Mouse (Mus musculus) forebrain, postnatal 0 days (tissue): Measurements from ENCODE around the gene Fam222a. TPM values are rescaled to one million over a fixed set of nuclear protein-coding genes. Genes with fewer than 3 reads are reported as not detected.

Experiments
- ATAC-seq: fragments of 200-750 bp; cut with Nextera tagmentation; 2 replicates; pipeline ENCODE4 v1.8.0; 2017; ENCODE audit warnings: mild to moderate bottlenecking, moderate library complexity
- DNase-seq: peaks from one replicate; pipeline ENCODE4 v3.0.0-alpha.2; 2015
- H3K27ac ChIP-seq: fragments of 300-500 bp; sonication (generic); 2 replicates; pipeline ENCODE4 v1.5.1; 2014; ENCODE audit warnings: low read depth, mild to moderate bottlenecking, antibody characterized with exemption, low read length, moderate library complexity, mixed read lengths
- H3K27me3 ChIP-seq: fragments of 300-500 bp; sonication (generic); 2 replicates; pipeline ENCODE4 v1.6.1; 2014; ENCODE audit warnings: mild to moderate bottlenecking, low read length, mixed read lengths; ENCODE audit not compliant: insufficient read depth
- H3K36me3 ChIP-seq: fragments of 300-500 bp; sonication (generic); 2 replicates; pipeline ENCODE4 v1.6.1; 2014; ENCODE audit warnings: mild to moderate bottlenecking, moderate library complexity; ENCODE audit not compliant: insufficient read depth
- H3K4me1 ChIP-seq: fragments of 300-500 bp; sonication (generic); 2 replicates; pipeline ENCODE4 v1.6.1; 2014; ENCODE audit warnings: antibody characterized with exemption; ENCODE audit not compliant: insufficient read depth
- H3K4me2 ChIP-seq: fragments of 300-500 bp; sonication (generic); 2 replicates; pipeline ENCODE4 v1.6.1; 2014; ENCODE audit warnings: low read depth, mild to moderate bottlenecking, moderate library complexity
- H3K4me3 ChIP-seq: fragments of 300-500 bp; sonication (generic); 2 replicates; pipeline ENCODE4 v1.5.1; 2014; ENCODE audit warnings: low read depth, low read length, mixed read lengths
- H3K9ac ChIP-seq: fragments of 300-500 bp; sonication (generic); 2 replicates; pipeline ENCODE4 v1.6.1; 2014; ENCODE audit warnings: mild to moderate bottlenecking
- H3K9me3 ChIP-seq: fragments of 300-500 bp; sonication (generic); 2 replicates; pipeline ENCODE4 v1.6.1; 2016; ENCODE audit warnings: low read length
- CTCF ChIP-seq: sonication (generic); IDR thresholded peaks from 2 replicates; pipeline ENCODE4 v1.5.1; 2016; ENCODE audit warnings: antibody characterized with exemption, control low read depth, low read depth
- WGBS: fragments of 180-500 bp; shearing (Covaris S2); extraction: QIAGEN DNeasy Blood & Tissue Kit; methylation state at CpG from one replicate; pipeline ENCODE4 v1.1.7; 2014; 5-methylcytosine and 5-hydroxymethylcytosine counted together
- polyA plus RNA-seq: library from polyadenylated mRNA; unstranded; fragments of >200 nt; fragmentation: Nextera tagmentation; extraction: Ambion mirVana; gene quantifications from 2 replicates; pipeline ENCODE4 v1.2.1, GENCODE M21; 2015
- total RNA-seq: library from RNA; depleted of rRNA; stranded (reverse); fragments of >200 nt; gene quantifications from 2 replicates; pipeline ENCODE4 v1.2.3, GENCODE M21; 2014

Fam222a gene
- total and polyA plus RNA-seq, 2 experiments from 2014 or later, result 3.4 to 8.2 TPM

- Histone ChIP-seq H3K27me3 (no peaks in the 10 kb centered on the region; the same call in 1 of the 2 replicates), H3K9me3 (no peaks in the 10 kb centered on the region), H3K9ac (no peak overlapping the region), H3K4me2 (no peak overlapping the region), H3K36me3 (no peaks in the 10 kb centered on the region), H3K27ac (no peak overlapping the region), H3K4me1 (0 out of 2 replicates have a peak, but pooled peaks cover 7% of the 10 kb centered on the region), H3K4me3 (no peak overlapping the region)
- no peak for ATAC-seq
- 58% methylated on average over 11 of the region's 11 CpGs for WGBS
- DNase-seq, result no peak
- no peak for TF ChIP-seq CTCF
Observed at GRCm38 (mm10) chr5:114648728-114649311, 81.0 kb downstream of the Fam222a start.

- ATAC-seq (peak; percentile 14; the same call in 1 of the 2 replicates), DNase-seq (no peak)
- Histone ChIP-seq H3K4me2 (no peak overlapping the region), H3K4me1 (0 out of 2 replicates have a peak, but pooled peaks cover 7% of the 10 kb centered on the region), H3K9ac (no peak overlapping the region), H3K27ac (no peak overlapping the region), H3K4me3 (no peak overlapping the region), H3K27me3 (0 out of 2 replicates have a peak, but pooled peaks cover 2% of the 10 kb centered on the region), H3K9me3 (no peaks in the 10 kb centered on the region), H3K36me3 (no peaks in the 10 kb centered on the region)
- WGBS, result 46% methylated on average over 14 of the region's 14 CpGs
- no peak for TF ChIP-seq CTCF
Observed at GRCm38 (mm10) chr5:114651002-114651401, 83.2 kb downstream of the Fam222a start.

DNA sequence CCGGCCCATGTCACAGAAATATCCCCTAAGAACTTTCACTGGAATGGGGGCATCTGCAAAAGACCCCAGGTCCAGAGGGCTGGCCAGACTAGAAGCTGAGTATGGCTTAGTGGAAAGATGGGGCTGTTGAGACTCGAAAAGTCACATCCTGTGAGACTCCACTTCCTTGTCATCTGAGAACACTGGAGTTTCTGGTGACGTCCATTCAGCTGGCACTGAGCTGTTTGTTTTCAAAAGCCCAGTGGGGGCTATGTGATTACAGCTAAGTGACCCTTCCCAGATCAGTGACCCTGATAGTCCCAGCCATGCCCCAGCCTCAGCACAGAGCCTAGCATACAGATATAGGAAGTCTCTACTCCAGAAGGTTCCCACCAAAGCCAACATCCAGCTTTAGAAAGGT is 83.6 kb downstream of the Fam222a start:
- no peak overlapping the region for H3K9ac ChIP-seq
- H3K27ac ChIP-seq, result no peak overlapping the region
- no peak for DNase-seq
- H3K9me3 ChIP-seq, result no peaks in the 10 kb centered on the region
- WGBS, result 24% methylated on average over 3 of the region's 3 CpGs
- no peak overlapping the region for H3K4me2 ChIP-seq
- peaks cover 7% of the 10 kb centered on the region for H3K27me3 ChIP-seq
- TF ChIP-seq CTCF, result no peak
- no peak for ATAC-seq
- 0 out of 2 replicates have a peak, but pooled peaks cover 7% of the 10 kb centered on the region for H3K4me1 ChIP-seq
- no peaks in the 10 kb centered on the region for H3K36me3 ChIP-seq
- no peak overlapping the region for H3K4me3 ChIP-seq

DNA sequence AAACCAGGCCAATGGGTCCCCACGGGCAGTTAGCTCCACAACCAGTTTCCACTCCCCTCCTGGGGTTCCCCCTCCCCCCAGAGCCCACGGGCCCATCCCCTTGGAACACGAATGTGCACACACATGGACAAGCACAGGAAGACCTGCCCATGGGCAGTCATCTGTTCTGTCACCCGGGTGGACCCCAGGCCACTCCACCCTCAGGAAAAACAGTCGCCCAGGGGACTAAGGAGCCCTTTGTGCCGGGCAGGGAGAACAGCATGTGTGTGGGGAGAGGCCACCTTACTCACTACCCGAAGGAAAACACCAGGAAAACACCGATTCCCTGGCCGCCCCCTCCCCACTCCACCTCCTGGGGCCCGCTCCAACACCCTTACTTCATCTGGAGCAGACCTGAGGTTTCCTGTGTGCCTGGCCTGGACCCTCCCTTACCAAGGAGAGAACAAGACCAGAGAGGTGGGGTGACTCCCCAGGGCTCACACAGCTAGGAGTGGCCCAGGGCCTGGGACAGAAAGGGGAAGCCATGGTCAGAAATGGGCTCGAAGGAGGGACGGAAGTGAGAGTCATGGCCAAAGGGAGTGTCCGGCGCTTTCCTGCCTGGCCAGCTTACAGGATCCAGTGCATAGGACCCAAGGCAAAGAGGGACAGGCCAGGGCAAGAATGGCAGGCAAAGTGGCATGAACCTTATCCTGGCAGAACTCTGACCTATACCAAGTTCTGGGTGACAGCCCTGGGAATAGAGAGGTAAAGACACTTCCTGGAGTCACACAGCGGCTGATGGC is 86.0 kb downstream of the Fam222a start:
- Histone ChIP-seq H3K4me3 (no peak overlapping the region), H3K27me3 (peaks cover 22% of the 10 kb centered on the region), H3K36me3 (no peaks in the 10 kb centered on the region), H3K4me1 (peaks cover 3% of the 10 kb centered on the region; the same call in 1 of the 2 replicates), H3K9ac (no peak overlapping the region), H3K27ac (no peak overlapping the region), H3K4me2 (no peak overlapping the region), H3K9me3 (no peaks in the 10 kb centered on the region)
- no peak for ATAC-seq
- WGBS, result 78% methylated on average over 12 of the region's 15 CpGs
- no peak for TF ChIP-seq CTCF
- DNase-seq, result no peak

DNA sequence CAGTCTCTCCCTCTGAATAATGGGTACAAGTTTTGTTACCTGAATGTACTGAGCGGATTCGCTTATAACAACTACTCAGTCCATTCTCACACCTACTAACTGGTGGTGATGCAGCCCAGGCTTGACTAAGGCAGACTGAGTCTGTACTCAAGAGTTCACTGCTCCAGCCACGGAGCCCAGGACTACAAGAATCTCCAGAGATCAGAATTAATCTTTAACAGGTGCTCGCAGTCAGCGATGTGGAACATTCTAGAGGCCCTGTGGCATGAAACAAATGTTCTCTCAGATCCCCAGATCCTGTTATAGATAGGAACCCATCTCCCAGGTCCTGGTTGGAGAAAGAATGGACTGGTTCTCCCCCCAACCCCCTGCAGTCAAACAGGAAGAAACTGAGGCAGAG is 87.9 kb downstream of the Fam222a start:
- Histone ChIP-seq H3K9ac (no peak overlapping the region), H3K27me3 (peaks cover 22% of the 10 kb centered on the region), H3K9me3 (no peaks in the 10 kb centered on the region), H3K36me3 (no peaks in the 10 kb centered on the region), H3K27ac (no peak overlapping the region), H3K4me3 (no peak overlapping the region), H3K4me2 (no peak overlapping the region), H3K4me1 (peaks cover 3% of the 10 kb centered on the region; the same call in 1 of the 2 replicates)
- ATAC-seq, result no peak
- no peak for TF ChIP-seq CTCF
- WGBS, result 91% methylated on average over 5 of the region's 5 CpGs
- DNase-seq, result no peak

GRCm38 (mm10) chr5:114656305-114656704 is 88.5 kb downstream of the Fam222a start:
- DNase-seq, result no peak
- H3K4me3 ChIP-seq, result no peak overlapping the region
- peaks cover 3% of the 10 kb centered on the region; the same call in 1 of the 2 replicates for H3K4me1 ChIP-seq
- ATAC-seq, result no peak
- no peak overlapping the region for H3K9ac ChIP-seq
- no peaks in the 10 kb centered on the region for H3K36me3 ChIP-seq
- no peaks in the 10 kb centered on the region for H3K9me3 ChIP-seq
- H3K27ac ChIP-seq, result no peak overlapping the region
- peaks cover 22% of the 10 kb centered on the region for H3K27me3 ChIP-seq
- no peak for TF ChIP-seq CTCF
- no peak overlapping the region for H3K4me2 ChIP-seq
- 75% methylated on average over 7 of the region's 7 CpGs for WGBS

GRCm38 (mm10) chr5:114657426-114657825 is 89.6 kb downstream of the Fam222a start:
- no peak for ATAC-seq
- no peak overlapping the region for H3K27ac ChIP-seq
- no peaks in the 10 kb centered on the region for H3K9me3 ChIP-seq
- peaks cover 3% of the 10 kb centered on the region; the same call in 1 of the 2 replicates for H3K4me1 ChIP-seq
- H3K27me3 ChIP-seq, result peaks cover 22% of the 10 kb centered on the region
- no peak overlapping the region for H3K9ac ChIP-seq
- TF ChIP-seq CTCF, result no peak
- no peak overlapping the region for H3K4me3 ChIP-seq
- no peak for DNase-seq
- no peaks in the 10 kb centered on the region for H3K36me3 ChIP-seq
- WGBS, result 22% methylated on average over 10 of the region's 10 CpGs
- peak overlapping the region; percentile 67; the same call in 1 of the 2 replicates for H3K4me2 ChIP-seq
